Mouse (Mus musculus): Measurements from ENCODE around the gene Cdyl2.
A peak's percentile ranks its signal among the peaks of the same experiment; 100 is the strongest.

Cdyl2 gene

GRCm38 (mm10) chr8:116621158-116621961 lies 111.4 kb downstream of the Cdyl2 start:
- DNase-seq (ENCODE audit: low spot score in 2 of 2), result no peak

DNA sequence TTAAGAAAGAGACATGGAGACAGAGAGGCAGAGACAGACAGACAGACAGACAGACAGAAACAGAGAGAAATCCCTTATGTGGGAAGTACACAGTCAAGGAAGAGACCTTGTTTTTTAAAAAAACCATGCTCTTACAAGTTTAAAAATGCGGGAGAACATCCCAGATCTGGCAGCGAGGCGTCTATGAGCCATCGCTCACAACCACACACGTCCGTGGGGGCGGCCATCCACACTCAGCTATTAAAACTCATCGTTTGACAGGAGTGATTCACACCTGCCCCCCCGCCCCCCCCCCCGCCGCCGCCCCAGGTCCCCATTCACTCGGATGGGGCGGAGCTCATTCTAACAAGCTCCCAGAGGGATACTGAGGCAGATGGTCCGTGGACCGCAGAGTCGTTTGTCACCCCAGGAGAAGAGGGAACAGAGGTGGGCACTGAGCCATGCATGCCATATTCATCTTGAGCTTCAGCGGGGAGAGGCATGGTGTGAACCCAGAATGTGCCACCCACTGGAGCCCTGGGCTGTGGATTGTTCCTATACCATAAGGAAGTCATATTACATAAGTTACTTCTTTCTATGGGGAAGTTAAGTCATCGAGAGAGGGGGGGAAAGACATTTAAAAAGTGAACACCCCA lies 113.0 kb downstream of the Cdyl2 start:
- DNase-seq (ENCODE audit: low spot score in 2 of 2), result no peak

- no peak for DNase-seq (ENCODE audit: low spot score in 2 of 2)
These were observed 113.6 kb downstream of the Cdyl2 start for GRCm38 (mm10) chr8:116619221-116619620.

DNA sequence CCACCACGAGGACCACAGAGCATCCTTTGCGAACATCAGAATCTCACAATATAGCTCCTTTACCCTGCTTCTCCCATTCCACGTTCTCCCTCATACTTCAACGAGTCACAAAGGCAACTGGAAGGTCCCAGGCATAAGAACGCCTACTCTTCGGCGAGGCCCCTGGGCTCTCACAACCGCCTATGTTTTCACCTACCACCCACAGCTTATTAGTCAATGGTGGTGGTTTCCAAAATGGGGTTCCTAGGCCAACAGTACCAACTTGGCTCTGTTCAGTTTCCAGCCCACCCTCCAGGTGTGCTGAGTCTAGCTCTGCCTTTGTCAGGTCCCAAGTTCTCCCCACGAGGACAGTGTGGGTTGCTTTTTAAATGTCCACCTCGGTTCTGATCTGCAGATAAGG lies 114.0 kb downstream of the Cdyl2 start:
- DNase-seq (ENCODE audit: low spot score in 2 of 2), result no peak

DNA sequence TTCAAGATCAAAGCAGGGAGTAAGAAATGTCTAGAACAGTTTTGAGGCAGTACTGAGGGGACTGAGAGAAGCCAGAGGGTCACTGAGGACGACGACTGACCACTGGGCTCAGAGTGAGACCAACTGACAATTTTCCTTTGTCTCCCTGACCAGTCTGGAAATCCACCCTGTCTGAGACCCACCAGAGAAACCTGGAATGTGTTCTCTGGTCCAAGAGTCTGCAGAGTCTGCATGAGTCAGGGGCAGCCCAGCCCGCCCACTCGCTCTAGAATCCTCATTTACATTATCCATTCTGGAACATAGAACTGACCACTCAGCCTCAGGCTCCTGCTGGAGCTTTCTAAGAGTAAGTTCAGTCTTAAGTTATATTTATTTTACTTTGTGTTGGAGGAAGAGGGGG lies 114.9 kb downstream of the Cdyl2 start:
- DNase-seq (ENCODE audit: low spot score in 2 of 2), result no peak

GRCm38 (mm10) chr8:116616369-116616768 lies 116.4 kb downstream of the Cdyl2 start:
- DNase-seq (ENCODE audit: low spot score in 2 of 2), result no peak

DNA sequence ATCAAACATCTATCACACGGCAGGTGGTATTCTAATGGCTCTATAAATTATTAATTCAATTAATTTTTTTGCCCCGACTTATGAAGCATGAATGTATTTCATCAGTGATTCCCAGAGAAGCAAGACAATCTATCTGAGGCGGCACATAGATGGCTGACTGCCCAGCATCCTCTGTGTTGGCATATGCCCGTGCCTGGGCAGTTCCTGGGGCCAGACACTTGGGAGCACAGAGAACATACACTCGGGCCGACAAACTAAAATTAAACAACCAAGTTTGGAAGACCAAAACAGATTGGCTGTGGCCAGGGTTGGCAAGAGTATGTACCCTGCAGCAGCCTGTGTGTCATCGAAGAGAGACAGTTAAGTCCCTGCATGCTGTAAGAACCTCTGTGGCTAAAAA lies 117.9 kb downstream of the Cdyl2 start:
- no peak for DNase-seq (ENCODE audit: low spot score in 2 of 2)

DNA sequence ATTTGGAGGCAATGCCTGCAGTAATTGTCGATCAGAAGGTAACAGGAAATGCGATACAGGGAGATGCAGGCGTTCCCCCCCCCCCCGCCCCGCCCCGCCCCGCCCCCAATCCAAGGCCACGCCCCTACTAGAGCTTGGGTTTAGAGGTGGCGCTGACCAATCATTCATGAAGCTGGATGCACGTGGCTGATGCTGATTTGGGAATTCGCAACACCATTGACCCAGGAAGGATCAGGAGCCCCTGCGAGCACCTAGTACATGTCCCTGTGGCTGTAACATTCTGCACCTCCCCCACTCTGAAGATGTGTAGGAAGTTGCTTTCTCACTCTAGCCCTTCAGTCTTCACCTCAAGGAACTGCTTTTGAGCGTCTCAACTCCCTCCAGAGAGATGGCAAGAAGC lies 126.6 kb downstream of the Cdyl2 start:
- DNase-seq (ENCODE audit: low spot score in 2 of 2), result no peak

DNA sequence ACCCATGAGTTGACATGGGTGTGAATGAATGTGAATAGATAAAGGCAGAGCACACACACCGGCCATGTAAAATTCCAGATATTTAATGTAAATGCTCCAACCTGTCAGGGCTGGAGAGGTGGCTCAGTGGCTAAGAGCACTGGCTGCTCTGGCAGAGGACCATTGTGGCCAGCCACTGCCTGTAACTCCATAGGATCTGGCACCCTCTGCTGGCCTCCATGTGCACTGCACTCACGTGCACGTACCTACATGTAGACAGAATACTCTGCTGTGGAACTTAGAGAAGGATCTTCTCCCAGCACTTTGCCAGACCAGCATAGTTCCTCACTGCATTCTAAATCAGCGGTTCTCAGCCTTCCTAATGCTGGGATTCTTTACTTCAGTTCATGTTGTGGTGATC lies 130.0 kb downstream of the Cdyl2 start:
- DNase-seq (ENCODE audit: low spot score in 2 of 2), result no peak

DNA sequence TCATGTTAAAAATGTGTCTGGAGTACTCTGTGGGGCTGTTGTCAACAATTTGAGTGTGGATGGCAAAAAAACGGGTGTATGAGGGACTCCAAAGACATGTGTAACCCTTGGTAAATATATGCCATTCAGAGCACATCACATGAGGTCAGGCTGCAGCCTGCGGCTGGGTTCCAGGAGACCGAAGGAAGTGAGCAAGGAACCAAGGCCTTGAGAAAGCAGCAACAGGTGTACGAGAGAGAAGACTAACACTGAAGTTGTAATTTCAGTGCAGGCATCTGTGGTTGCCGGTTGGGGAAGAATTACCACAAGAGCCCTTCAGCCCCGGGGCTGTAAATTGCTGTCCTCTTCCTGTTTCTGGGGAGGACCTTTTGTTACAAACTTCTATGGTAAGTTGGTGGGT lies 133.1 kb downstream of the Cdyl2 start:
- DNase-seq (ENCODE audit: low spot score in 2 of 2), result peak; percentile 18 to 20

- no peak for DNase-seq (ENCODE audit: low spot score in 2 of 2)
These were observed 141.6 kb downstream of the Cdyl2 start for GRCm38 (mm10) chr8:116591226-116591625.

GRCm38 (mm10) chr8:116590546-116590945 lies 142.2 kb downstream of the Cdyl2 start:
- DNase-seq (ENCODE audit: low spot score in 2 of 2), result no peak

- DNase-seq (ENCODE audit: low spot score in 2 of 2), result no peak
These were observed 142.7 kb downstream of the Cdyl2 start for GRCm38 (mm10) chr8:116590106-116590505.

GRCm38 (mm10) chr8:116587616-116588468 lies 144.9 kb downstream of the Cdyl2 start:
- peak; percentile 58 to 68 for DNase-seq (ENCODE audit: low spot score in 2 of 2)

DNA sequence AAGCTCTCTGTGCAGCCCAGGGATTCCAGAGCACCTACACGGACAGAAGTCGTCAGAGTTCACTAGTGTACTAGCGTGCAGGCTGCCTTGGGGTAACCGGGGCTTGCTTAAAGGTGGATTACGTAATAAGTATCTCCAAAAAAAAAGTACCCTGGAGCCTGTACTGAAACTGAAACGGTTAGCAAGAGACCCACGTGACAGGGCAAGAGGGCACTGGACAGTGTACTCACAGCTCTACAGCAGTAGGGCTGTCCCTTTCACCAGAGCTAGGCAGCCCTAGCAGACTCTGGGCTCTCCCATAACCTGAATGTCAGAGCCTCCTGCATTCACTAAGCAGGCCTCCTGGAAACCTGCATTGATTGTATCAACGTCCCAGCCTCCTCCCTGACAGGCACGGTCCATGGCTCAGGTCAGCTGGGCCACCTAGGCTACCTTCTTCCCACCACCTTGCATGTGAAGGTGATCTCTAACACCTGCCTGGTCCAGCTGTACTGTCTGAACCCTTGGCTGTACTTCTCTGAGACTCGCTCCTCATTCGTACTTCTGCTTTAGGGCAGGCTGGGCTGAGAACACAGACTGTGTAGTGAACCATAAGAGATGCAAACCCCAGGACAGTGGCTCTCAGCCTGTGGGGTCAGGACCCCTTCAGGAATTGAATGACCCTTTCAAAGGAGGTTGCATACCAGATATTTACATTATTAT lies 151.3 kb downstream of the Cdyl2 start:
- no peak for DNase-seq (ENCODE audit: low spot score in 2 of 2)

- no peak for DNase-seq (ENCODE audit: low spot score in 2 of 2)
These were observed 156.1 kb downstream of the Cdyl2 start for GRCm38 (mm10) chr8:116576732-116577131.

DNA sequence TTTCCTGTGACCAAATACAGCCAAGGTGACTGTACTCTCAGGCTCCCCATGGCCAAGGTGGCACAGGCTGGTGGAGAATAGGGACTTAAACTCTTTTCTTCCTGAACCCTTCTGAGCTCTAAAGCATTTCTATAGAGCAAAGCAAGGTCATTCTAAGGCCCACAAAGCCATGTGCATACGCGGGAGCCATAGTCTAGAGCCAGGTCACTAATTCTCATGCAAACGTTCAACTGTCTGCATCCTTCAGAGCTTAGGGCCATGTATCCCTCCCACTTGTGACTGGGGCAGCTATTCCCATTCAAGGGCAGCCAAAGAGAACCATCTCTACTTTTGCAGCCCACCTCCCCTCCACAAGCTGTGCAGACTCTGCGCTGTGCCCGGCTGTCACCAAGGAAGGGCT lies 159.7 kb downstream of the Cdyl2 start:
- no peak for DNase-seq (ENCODE audit: low spot score in 2 of 2)

DNA sequence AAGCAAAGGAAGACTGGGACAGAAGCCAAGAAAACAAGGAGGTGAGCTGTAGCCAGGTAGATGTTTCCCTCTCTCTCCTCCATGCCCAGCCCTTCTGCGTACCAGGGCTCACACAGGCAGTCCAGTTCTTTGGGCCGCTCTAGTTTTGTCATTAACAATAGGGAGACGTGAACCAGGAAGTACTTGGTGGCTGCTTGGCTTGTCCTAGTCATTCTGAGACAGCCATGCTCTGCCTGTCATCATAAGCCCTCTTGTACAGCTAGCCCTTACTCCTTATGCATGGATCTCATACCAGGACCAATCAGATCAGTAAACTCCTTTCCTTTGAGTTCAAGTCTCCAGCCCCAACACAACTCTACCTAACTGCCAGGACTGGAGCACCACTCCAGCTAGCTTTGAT lies 180.0 kb downstream of the Cdyl2 start:
- DNase-seq (ENCODE audit: low spot score in 2 of 2), result no peak

GRCm38 (mm10) chr8:116552255-116552654 lies 180.5 kb downstream of the Cdyl2 start:
- no peak for DNase-seq (ENCODE audit: low spot score in 2 of 2)

GRCm38 (mm10) chr8:116543366-116543765 lies 189.4 kb downstream of the Cdyl2 start:
- DNase-seq (ENCODE audit: low spot score in 2 of 2), result no peak

DNA sequence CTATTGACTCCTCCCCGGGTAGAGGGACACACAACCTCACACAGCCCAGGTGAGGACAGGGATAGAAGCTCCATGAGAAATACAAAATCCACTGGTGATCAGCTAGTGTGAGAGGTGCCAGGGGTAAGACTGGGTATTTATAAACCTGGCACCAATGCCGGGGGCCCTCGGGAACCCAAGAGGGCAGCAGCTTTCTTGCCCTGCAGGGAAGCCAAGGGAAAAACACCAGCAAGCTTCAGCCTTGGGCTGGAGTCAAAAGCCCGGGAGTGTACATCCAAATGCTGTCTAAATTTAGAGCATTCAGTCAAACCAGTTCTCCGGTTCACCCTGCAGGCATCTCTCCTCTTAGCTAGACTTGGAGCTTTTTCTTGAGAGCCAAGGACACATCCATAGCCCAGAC lies 189.9 kb downstream of the Cdyl2 start:
- no peak for DNase-seq (ENCODE audit: low spot score in 2 of 2)

DNA sequence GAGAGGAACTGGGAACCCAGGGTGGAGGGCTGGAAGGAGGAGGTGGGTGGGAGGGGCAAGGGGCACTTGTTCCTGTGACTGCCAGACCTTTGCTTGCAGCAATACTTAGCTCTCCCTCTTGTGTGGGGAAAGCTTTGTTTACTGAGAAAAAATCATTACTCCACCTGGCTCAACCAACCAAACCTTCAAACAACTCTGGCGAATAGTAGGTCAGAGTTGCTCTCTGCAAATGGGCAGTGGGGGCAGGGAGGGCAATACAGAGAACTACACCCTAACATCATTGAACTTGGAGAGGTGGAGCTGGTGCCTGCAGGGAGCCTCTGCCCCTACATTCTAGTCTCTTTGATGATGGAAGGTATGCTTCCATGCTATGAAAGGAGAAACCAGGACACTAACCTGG lies 192.7 kb downstream of the Cdyl2 start:
- no peak for DNase-seq (ENCODE audit: low spot score in 2 of 2)

All from spleen, postnatal 36 days (tissue).